Mouse (Mus musculus): ENCODE measurements at regions not wholly inside any gene's neighbourhood (a gene's known extent, or its start where the extent isn't known, plus 50 kb on each side); places are given as distances from the start of the nearest gene placed in this dataset.

DNA sequence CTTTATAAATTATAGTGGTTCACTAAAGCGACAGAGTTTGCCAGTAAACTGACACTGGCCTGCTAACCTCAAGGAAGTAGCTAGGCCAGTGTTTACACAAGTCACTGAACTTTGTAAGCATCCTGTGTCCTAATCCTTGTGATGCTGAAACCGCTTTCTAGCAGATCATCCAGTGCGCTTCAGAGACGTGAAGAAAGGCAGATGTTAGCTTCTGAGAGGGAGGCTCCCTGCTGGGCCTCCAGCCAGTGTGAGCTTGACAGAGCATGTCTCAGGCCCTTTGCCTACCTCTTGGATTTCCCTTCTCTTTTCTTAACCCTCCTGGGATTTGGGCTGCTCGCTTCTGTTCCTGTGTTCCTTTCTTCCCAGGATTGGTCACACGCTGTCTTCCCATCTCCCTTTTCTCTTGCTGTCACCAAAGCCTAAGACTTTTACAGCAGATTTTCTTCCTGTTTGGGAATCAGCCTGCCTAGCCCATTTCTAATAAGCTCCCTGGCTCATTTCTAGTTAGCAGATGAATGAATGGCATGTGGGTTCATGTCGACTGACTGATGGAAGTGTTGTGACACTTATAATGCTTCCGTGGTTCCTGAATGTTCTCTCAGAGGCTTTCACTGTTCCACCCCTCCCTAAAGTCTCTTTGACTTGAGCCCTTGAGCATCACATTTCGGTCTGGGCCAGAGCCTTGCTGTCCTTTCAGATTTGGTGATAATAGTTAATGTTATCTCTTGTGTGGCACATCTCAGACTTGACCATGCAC is 79.1 kb upstream of the Ednra start:
- TF ChIP-seq CTCF (IDR thresholded peaks at IDR 0.05; ENCODE audit: borderline replicate concordance, extremely low read depth, insufficient read depth, insufficient read length) (no peak), POLR2A (IDR thresholded peaks at IDR 0.05; ENCODE audit: borderline replicate concordance, extremely low read depth, insufficient read depth, insufficient read length, poor library complexity, severe bottlenecking) (no peak)

Measured in brain, embryonic 14.5 days (tissue).